Mouse (Mus musculus) lung, adult 2 months (tissue): ENCODE measurements at regions not wholly inside any gene's neighbourhood (a gene's known extent, or its start where the extent isn't known, plus 50 kb on each side); places are given as distances from the start of the nearest gene placed in this dataset.

Experiments
- CTCF ChIP-seq: fragments of 200-500 bp; IDR thresholded peaks from 2 replicates; pipeline ENCODE4 v1.5.1; 2011; ENCODE audit warnings: mild to moderate bottlenecking, low read length, control low read depth; ENCODE audit not compliant: insufficient read depth
- POLR2A ChIP-seq: fragments of 200-500 bp; IDR thresholded peaks from 2 replicates; pipeline ENCODE4 v1.6.1; 2011; ENCODE audit warnings: low read depth, mild to moderate bottlenecking, control low read depth, low read length, borderline replicate concordance; ENCODE audit errors: extremely low read depth

DNA sequence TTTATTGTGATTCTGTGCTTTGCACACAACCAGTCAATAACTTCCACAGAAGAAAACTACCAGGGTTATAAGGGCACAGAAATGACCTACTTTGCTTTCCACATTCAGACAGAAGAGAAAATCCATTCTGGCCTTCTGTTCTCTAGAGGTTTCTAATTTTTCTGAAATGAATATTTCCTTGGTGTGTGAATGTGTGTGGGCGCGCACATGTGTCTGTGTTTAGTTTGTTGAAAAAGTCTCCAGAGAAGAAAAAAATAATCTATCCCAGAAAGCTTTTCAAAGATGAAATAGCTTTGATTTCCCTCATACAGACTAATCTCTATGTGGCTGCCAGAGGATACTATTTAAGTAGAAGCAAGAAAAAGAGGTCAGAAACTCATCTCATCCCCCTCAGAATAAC lies 147.1 kb downstream of the Cenpc1 start:
- no peak for TF ChIP-seq CTCF
- no peak for TF ChIP-seq POLR2A
